In the genomic region with DNA sequence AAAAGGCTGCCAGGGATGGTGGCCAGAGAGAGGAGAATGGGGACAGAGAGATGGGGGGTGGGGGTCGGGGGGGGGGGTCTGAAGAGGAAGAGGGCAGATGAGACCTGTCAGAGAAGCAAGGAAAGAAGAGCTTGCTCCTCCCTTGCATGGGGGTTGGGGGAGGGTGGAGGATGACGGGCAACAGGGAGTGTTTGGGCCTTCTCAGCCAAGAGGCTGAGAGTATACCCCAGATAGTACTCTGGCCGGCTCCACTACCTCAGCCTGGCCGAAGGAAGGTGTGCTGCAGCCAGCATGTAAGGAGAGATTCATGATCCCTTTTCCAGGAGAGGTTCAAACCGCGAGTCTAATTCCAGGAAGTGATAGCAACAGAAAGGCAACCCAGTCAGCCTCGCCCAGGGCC, we compare ENCODE assay signal across 12 mouse cellular contexts. TPM values are rescaled to one million over a fixed set of nuclear protein-coding genes. Genes with fewer than 3 reads are reported as not detected.
A peak's percentile ranks its signal among the peaks of the same experiment; 100 is the strongest.
DNase-seq lines count a peak whose midpoint lies in the region; ATAC-seq and TF ChIP-seq lines count a peak whose summit lies in the region.
"Had no signal": no experiment of that assay in that cellular context is flagged by ENCODE, and none has a peak within 500 bp of the region (broad histone marks: within the 10 kb centered on the region; RNA-seq: fewer than 3 reads in every experiment).

No protein-coding gene starts in this region.

- 0 out of 2 replicates have a peak, but pooled peaks have one; percentile 13 for ATAC-seq in midbrain, embryonic 13.5 days
- no peak for ATAC-seq in inflammation-experienced regulatory T-cells, adult 6 months
- ATAC-seq: Patski had no signal

- peaks cover 0 to 16% of the 10 kb centered on the region in 2 experiments; a peak in 2 of 4 replicates for H3K36me3 ChIP-seq in MEL (ENCODE audit: control insufficient read depth in 1 of 2, insufficient read depth in 2 of 2, low read length in 2 of 2)
- no peaks in the 10 kb centered on the region for H3K36me3 ChIP-seq in midbrain, embryonic 13.5 days

- no peaks in the 10 kb centered on the region for H3K9me3 ChIP-seq in MEL (replicated peaks; ENCODE audit: insufficient read depth, low read length)
- no peaks in the 10 kb centered on the region for H3K9me3 ChIP-seq in midbrain, embryonic 13.5 days

- WGBS in midbrain, embryonic 13.5 days = 34% methylated on average over 7 of the region's 7 CpGs

- H3K27ac ChIP-seq in MEL (ENCODE audit: control insufficient read depth, low read depth, low read length) = peak overlapping the region; percentile 50
- peak overlapping the region; percentile 86 for H3K27ac ChIP-seq in midbrain, embryonic 13.5 days

- no peak overlapping the region for H3K4me2 ChIP-seq in midbrain, embryonic 13.5 days (replicated peaks)

- H3K27me3 ChIP-seq in MEL (ENCODE audit: control insufficient read depth in 1 of 2, insufficient read depth in 2 of 2, low read length in 2 of 2) = no peaks in the 10 kb centered on the region
- H3K27me3 ChIP-seq in midbrain, embryonic 13.5 days = no peaks in the 10 kb centered on the region

- intact Hi-C loops in gastrocnemius, postnatal 14 days (cut with DNase I; ENCODE audit: low total_unique reads) = no loop called here

- H3K79me2 ChIP-seq in MEL (ENCODE audit: control insufficient read depth, insufficient read depth, low read length, poor library complexity) = no peaks in the 10 kb centered on the region

- TF ChIP-seq CTCF in MEL (IDR thresholded peaks at IDR 0.05 in 2 of 3, conservative IDR thresholded peaks at IDR 0.05 in 1 of 3; ENCODE audit: control insufficient read depth in 1 of 3, insufficient read depth in 1 of 3, low read depth in 2 of 3, low read length in 3 of 3, poor library complexity in 1 of 3, severe bottlenecking in 1 of 3) = no peak

- H3K4me3 ChIP-seq in MEL (ENCODE audit: control insufficient read depth in 1 of 2, insufficient read depth in 1 of 2, low read depth in 2 of 2, low read length in 2 of 2) = peak overlapping the region; percentile 40 to 63
- H3K4me3 ChIP-seq in midbrain, embryonic 13.5 days (replicated peaks) = no peak overlapping the region

- H3K9ac ChIP-seq in MEL (ENCODE audit: control insufficient read depth, low read depth, low read length, poor library complexity, severe bottlenecking) = peak overlapping the region; percentile 66
- H3K9ac ChIP-seq in midbrain, embryonic 13.5 days (replicated peaks) = no peak overlapping the region

- TF ChIP-seq RAD21 in MEL (IDR thresholded peaks at IDR 0.05; ENCODE audit: low read depth, low read length) = no peak

- TF ChIP-seq POLR2A in MEL (IDR thresholded peaks at IDR 0.05; ENCODE audit: control insufficient read depth in 1 of 2, insufficient read depth in 1 of 2, low read depth in 1 of 2, low read length in 2 of 2, poor library complexity in 1 of 2) = no peak

- TF ChIP-seq EP300 in MEL (IDR thresholded peaks at IDR 0.05; ENCODE audit: low read depth in 1 of 2, low read length in 2 of 2) = no peak

- DNase-seq in cerebellum, postnatal 10 days = peak; percentile 6 to 7
- DNase-seq in cerebellum, adult 8-10 months = no peak
- DNase-seq in MEL (ENCODE audit: low read depth, low spot score) = no peak
- DNase-seq in gastrocnemius, postnatal 14 days = peak; percentile 70
- DNase-seq in left cerebral cortex, adult 8-10 months (ENCODE audit: low spot score in 2 of 2) = no peak
- no peak for DNase-seq in right cerebral cortex, postnatal 36 days (ENCODE audit: low spot score in 2 of 2)
- DNase-seq: adrenal gland, postnatal 36 days; layer of hippocampus, postnatal 36 days; lung, adult 2 months had no signal

- peaks cover 0 to 22% of the 10 kb centered on the region in 2 experiments; a peak in 3 of 4 replicates for H3K4me1 ChIP-seq in MEL (ENCODE audit: control insufficient read depth in 1 of 2, insufficient read depth in 2 of 2, low read length in 2 of 2)
- peaks cover 34% of the 10 kb centered on the region for H3K4me1 ChIP-seq in midbrain, embryonic 13.5 days (replicated peaks)

TF ChIP-seq in MEL, 35 proteins besides CTCF, POLR2A, EP300 and RAD21:
- TF ChIP-seq TCF12 (IDR thresholded peaks at IDR 0.05; ENCODE audit: low read depth, low read length) (no peak), USF1 (IDR thresholded peaks at IDR 0.05; ENCODE audit: low read depth, low read length) (no peak), ELF1 (IDR thresholded peaks at IDR 0.05; ENCODE audit: low read depth, low read length) (0 out of 2 replicates have a peak, but pooled peaks have one; percentile 40), ZKSCAN1 (IDR thresholded peaks at IDR 0.05; ENCODE audit: low read depth, low read length) (no peak), POLR2AphosphoS2 (IDR thresholded peaks at IDR 0.05; ENCODE audit: low read length) (no peak), ZC3H11A (IDR thresholded peaks at IDR 0.05; ENCODE audit: low read depth, low read length) (no peak), USF2 (IDR thresholded peaks at IDR 0.05; ENCODE audit: borderline replicate concordance in 1 of 2, insufficient read depth in 1 of 2, low read depth in 1 of 2, low read length in 2 of 2) (no peak), GABPA (IDR thresholded peaks at IDR 0.05; ENCODE audit: low read depth, low read length) (no peak), MAFK (IDR thresholded peaks at IDR 0.05; ENCODE audit: borderline replicate concordance, low read depth, low read length) (no peak), POLR2AphosphoS5 (IDR thresholded peaks at IDR 0.05; ENCODE audit: borderline replicate concordance, low read depth, low read length) (no peak), E2F4 (IDR thresholded peaks at IDR 0.05; ENCODE audit: borderline replicate concordance, low read depth, low read length) (no peak), MXI1 (IDR thresholded peaks at IDR 0.05; ENCODE audit: low read depth, low read length) (0 out of 2 replicates have a peak, but pooled peaks have one; percentile 16), NRF1 (IDR thresholded peaks at IDR 0.05; ENCODE audit: insufficient read depth, low read depth, low read length, poor library complexity, severe bottlenecking) (no peak), NELFE (IDR thresholded peaks at IDR 0.05; ENCODE audit: low read depth, low read length) (no peak), TBP (IDR thresholded peaks at IDR 0.05; ENCODE audit: low read depth, low read length) (0 out of 2 replicates have a peak, but pooled peaks have one; percentile 27), UBTF (IDR thresholded peaks at IDR 0.05; ENCODE audit: borderline replicate concordance, insufficient read depth, low read depth, low read length) (no peak)

RNA-seq across cellular contexts. Expression of a gene that starts 47.6 kb away (rescaled TPM):
- 45.0 and 48.4 TPM in 2 replicates for total RNA-seq in MEL (2012; rRNA removed)
- polyA plus RNA-seq in MEL (2012; ENCODE audit: insufficient read depth in 1 of 2, insufficient read length in 2 of 2, low read depth in 1 of 2, low replicate concordance in 2 of 2, missing spikeins in 1 of 2) = 10 to 100 TPM; 36.0 to 65.0 TPM
- total RNA-seq in gastrocnemius, postnatal 14 days (2021) = 10 to 100 TPM; 23.0 to 23.5 TPM
- polyA plus RNA-seq in midbrain, embryonic 13.5 days (2015; fragmentation: Nextera tagmentation; extraction: Ambion mirVana) = 9.1 and 9.2 TPM in 2 replicates
- polyA plus RNA-seq in inflammation-experienced regulatory T-cells, adult 6 months (2017; shearing (Covaris generic)) = 10 to 100 TPM in 2 of 3 experiments, 1 to 10 TPM in 1; 7.7 to 17.5 (median 14.6) TPM
- 100 to 1,000 TPM; 104 to 121 (median 107) TPM for total RNA-seq in left cerebral cortex, adult 8-10 months (2022)

Comparison
In these comparisons a context has a peak if more than half of its experiments do, and no peak if none do; other contexts are left out.
1. DNase-seq: peak in cerebellum, postnatal 10 days (2 of 2) and gastrocnemius, postnatal 14 days (single experiment); none in cerebellum, adult 8-10 months (single experiment), MEL (single experiment), left cerebral cortex, adult 8-10 months (0 of 2) and right cerebral cortex, postnatal 36 days (0 of 2).